Mouse (Mus musculus) stomach, postnatal 0 days (tissue): ENCODE data around the gene Map3k5.

Experiments used
- CTCF ChIP-seq: IDR thresholded peaks from 2 replicates; pipeline ENCODE4 v1.5.1; 2016; ENCODE audit warnings: antibody characterized with exemption, low read depth, mild to moderate bottlenecking, moderate library complexity
- EP300 ChIP-seq: optimal IDR thresholded peaks from 2 replicates; pipeline ENCODE3; 2016; ENCODE audit warnings: antibody characterized with exemption

- TF ChIP-seq CTCF (no peak), EP300 (no peak)
These were observed 88.5 kb downstream of the Map3k5 start for GRCm38 (mm10) chr10:20022608-20023340.
